Mouse (Mus musculus): ENCODE data around the gene Zfp292. TPM values are rescaled to one million over a fixed set of nuclear protein-coding genes. Genes with fewer than 3 reads are reported as not detected.
A peak's percentile ranks its signal among the peaks of the same experiment; 100 is the strongest.

Zfp292 gene
- total RNA-seq, 2 experiments from 2014 or later: 23.6 to 29.5 TPM

DNA sequence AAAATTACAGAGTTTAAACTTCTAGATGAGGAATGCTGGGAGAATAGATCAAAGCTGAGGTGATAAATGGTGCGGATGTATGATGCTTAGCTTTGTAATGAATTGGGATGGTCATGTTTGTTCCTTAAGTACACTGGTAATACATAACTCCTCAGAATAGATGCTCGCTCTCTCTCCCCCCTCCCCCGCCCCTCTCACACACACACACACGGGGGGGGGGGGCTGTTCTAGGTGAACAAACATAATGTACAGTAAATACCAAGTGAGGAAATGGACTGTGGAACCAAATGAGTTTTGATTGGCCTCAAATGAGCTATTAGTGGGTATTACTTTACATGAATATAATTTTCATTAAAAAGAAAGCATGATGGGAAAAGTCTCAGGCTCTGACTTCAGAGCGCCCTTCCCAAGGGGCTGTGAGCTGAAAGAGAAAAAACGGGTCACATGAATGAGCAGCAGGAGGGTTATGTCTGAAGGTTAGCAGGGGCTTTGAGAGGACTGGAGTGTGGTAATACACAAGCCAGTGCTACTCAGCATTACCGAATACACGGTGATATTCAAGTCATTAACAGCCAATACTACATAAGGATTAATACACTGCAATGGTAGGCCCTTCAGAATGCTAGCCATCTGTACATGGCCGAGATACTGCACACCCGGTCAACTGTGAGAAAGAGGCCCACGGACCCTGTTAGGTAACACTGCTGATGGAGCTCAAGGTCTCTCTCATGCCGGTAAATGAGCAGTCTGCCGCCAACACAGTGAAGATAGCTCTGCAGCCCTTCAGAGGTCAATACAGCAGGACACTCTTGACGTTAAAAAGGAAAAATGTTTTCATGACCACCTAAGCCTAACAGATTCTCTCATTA, 81.4 kb downstream of the Zfp292 start:
- ATAC-seq (replicated peaks; ENCODE audit: poor library complexity, severe bottlenecking): no peak

DNA sequence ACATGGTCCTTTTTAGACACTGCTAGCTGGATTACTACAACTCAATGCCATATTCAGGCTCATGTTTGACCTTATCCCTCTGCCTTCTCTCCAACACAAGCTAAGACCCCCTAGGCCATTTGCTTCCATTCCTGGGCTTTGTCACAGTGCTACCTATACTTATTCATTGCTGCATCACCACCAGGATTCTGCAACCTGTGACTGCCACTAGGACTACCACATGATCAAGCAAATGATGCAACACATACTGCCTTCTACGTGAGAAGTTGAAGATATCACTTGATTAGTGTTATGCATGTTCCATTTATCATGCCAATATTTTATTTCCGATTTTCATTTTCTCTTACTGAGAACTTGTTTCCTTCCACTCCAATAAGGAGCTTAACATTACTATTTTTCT, 84.8 kb downstream of the Zfp292 start:
- peak; percentile 60 for ATAC-seq (replicated peaks; ENCODE audit: poor library complexity, severe bottlenecking)

DNA sequence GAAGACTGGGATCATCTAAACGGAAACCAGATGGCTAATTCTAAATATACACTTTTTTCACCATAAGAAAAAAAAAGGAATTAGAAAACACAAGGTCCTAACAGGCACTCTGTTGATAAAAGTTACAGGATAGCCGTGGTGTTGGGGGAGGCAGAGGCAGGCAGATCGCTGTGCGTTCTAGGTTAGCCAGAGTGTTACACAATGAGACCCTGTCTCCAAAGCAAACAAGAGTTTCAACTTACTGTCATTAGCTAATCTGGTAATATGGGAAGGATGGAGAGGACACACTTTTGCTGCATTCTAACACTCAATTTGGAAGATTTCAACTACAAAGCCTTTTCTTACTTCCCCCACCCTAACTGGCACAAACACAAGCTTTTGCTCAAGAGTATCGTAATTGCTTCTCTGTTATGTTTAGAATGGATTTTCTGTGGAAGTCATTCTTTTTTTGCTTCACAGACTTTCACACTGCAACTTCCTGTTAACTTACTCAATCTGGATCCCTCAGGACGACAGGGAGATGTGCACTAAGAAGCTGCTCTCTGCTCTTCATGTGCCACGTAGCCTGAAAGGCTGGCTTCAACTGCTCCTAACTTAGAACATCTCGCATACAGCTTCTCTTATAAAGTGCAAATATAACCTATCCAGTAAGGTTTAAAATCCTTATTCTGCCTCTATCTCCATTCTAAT, 85.3 kb downstream of the Zfp292 start:
- ATAC-seq (replicated peaks; ENCODE audit: poor library complexity, severe bottlenecking): peak; percentile 78

DNA sequence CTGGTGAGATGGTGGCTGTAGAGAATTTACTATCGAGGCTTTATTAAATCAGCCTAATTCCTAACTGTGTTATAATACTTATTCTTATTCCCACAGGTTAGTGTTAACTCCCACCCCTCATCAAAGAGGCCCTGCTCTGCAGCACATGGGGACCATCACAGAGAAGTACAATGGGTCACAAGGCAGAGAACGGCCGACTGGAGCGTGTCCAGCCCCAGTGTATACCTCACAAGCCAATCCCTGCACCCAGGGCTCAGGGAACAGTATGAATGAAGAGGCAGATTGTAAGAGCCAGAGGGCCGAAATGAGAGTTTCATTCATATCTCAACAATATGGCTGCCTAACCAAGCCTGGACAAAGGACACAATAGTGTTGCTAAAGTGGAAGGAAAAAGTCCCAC, 86.5 kb downstream of the Zfp292 start:
- ATAC-seq (replicated peaks; ENCODE audit: poor library complexity, severe bottlenecking): no peak

DNA sequence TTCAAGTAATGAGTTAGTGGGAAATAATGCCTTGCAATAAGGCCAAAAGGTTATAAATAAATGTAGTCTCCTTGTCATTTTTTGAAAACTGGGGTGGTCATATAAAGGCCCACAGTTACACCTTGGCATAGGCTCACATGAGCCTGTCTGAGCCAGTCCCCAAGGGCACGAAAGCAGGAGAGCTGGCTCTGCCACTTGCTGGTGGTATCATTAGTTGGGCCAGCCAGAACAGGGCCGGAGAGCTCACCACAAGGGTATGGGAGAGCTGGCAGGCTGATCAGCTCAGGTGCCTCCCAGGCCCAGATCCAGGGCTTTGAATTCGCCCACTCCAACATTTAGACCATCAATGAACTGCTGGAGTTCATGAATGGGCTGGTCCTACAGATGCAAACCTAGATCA, 96.3 kb downstream of the Zfp292 start:
- ATAC-seq (replicated peaks; ENCODE audit: poor library complexity, severe bottlenecking): no peak

DNA sequence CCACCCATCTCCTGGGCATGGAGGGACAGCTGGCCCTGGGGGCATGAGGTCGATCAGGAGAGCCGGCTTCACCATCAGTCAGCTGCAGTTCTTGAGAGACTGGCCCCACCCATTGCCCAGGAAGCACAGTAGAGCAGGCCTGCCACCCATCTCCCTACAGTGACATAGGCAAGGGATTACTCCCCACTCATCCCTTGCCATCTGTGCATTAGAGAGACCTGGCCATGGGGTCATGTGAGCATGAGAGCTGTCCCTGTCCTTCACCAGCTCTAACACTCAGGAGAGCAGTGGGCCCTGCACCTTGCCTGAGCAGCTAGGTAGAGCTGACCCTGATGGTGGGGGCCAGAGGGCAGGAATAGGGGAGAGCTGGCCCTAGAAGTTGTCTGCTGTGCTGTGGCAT, 97.1 kb downstream of the Zfp292 start:
- no peak for ATAC-seq (replicated peaks; ENCODE audit: poor library complexity, severe bottlenecking)

DNA sequence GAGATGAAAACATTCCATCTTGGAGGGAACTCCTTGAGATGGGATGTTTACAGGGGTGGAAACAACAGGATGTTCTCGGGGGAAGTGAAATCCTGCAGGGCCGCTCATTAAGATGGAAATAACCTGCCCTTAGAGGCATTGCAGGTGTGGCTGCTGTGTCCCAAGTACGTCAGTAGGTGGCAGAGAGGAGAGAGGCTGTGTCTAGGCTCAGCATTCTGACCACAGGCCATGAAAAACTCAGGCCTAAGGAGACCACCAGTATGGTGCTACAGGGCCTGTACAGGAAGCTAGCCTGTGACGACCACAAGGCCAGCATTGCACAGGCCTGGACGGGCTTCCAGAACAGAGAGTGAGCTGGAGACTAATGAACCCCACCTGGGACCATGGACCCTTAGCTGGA, 97.9 kb downstream of the Zfp292 start:
- ATAC-seq (replicated peaks; ENCODE audit: poor library complexity, severe bottlenecking): peak; percentile 52

DNA sequence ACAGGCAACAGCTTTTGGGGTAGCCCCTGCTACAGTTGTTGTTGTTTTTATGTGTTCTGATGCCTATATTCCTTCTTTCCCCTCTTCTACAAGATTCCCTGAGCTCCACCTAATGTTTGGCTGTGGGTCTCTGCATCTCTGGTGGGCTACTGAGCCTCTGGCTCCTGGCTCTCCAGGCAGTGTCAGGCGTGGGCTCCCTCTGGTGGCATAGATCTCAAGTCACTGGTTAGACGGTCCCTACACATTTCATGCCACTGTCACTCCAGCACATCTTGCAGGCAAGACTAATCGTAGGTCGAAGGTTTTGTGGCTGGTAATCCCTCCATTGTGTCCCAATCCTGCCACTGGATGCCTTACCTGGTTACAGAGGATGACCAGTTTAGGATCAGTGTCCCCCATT, 100.0 kb downstream of the Zfp292 start:
- no peak for ATAC-seq (replicated peaks; ENCODE audit: poor library complexity, severe bottlenecking)

DNA sequence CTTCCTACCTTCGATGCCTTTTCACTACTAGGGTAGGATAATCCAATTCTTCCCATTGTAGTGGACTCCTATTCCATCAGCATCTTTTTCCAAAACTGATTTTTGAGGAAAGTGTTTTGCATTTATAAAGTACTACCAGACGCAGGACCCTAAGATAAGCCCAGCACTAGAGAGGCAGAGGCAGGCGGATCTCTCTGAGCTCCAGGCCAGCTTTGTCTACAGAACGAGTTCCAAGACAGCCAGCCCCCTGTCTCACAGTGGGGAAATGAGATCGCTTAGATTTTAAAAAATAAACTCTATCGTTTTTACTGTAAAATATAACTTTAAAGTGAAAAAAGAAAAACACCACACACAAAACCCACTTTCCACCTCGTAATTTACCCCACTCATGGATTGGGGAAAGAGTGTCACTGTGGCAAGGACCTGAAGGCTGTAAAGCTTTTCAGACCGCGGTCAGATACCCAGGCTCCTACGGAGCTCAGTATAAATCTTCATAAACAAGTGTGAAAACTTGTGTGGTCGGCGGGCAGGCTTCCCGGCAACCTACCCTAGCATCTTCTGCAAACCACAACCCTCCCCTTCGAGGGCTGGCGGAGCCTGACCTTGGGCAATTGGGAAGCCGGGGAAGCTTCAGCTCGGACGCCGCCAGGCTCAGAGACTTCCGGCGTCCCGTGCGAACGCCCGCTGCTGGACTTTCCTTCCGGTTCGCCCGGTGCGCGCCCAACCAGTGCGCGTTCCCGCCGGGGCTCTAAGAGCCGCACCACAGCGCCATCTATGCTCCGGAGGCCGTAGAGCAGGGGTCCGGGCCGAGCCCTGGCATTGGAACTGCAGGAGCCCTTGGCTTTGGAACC, 104.9 kb downstream of the Zfp292 start, which contains the start of gene Smim8:
Gene Smim8 (minus strand): TSS at position 747 of the 851 bp plus-strand sequence.
- peak; percentile 99 for ATAC-seq (replicated peaks; ENCODE audit: poor library complexity, severe bottlenecking)

DNA sequence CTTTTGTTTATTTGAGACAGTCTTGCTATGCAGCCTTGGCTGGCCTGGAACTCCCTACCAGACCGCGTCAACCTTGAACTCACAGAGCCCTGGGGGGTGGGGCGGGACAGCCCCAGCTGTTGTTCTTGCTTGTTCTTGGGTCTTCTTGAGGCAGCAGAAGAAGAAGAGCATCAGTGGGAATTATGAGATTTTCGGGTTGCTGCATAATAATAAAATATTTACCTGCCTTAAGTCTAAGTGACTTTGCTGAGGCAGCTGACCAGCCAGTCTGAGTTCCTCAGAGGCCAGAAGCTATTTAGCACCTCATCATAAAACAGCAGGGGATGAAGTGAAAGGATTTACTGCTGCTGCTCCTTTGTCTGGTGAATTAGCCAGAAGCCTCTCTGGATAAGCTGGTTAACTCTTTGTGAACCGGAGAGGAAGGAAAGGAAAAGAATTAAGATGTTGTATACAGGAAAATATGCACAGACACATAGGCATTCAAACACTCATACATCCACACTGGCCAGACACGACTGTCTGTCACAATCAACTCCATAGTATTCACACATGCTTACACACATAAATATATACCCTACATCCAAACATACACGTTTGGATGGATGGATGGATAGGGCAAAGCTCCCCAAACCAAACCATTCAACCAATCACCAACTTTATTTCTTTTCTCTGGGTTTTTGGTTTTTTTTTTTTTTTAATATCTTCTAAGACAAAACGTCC, 110.9 kb downstream of the Zfp292 start:
- no peak for ATAC-seq (replicated peaks; ENCODE audit: poor library complexity, severe bottlenecking)

DNA sequence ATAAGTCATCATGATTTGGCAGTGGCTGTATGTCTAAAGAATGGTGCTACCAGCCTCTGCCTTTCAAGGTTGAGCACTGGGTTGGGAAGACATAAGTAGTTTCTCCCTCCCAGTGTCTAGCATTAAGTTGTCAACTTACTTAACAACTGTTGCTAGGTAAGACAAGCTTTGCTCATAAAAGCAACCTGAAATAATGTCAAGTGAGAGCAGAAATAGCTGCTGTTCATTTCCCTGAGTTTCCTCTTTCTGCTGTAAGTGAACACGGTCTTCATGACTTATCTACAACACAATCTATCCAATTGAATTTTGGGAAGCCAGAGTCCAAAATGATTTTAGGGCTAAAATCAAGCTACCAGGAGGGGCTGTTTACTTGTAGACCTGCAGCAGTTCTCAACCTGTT, 126.6 kb downstream of the Zfp292 start, which contains the start of gene Gm136:
Gene Gm136 (minus strand): TSS at position 101 of the 400 bp plus-strand sequence.
- no peak for ATAC-seq (replicated peaks; ENCODE audit: poor library complexity, severe bottlenecking)

Other genes starting within 250 kb of the Zfp292 start
- gene Slc35a1, start 195.5 kb downstream of the Zfp292 start, total RNA-seq (2014; fragmentation: Nextera tagmentation): 18.5 and 30.9 TPM in 2 replicates
- 28.6 and 29.3 TPM in 2 replicates for gene Slc35a1, start 195.5 kb downstream of the Zfp292 start, total RNA-seq (2017)
- gene Cfap206, start 152.8 kb downstream of the Zfp292 start, total RNA-seq (2014; fragmentation: Nextera tagmentation): not detected in 2 replicates
- gene Cfap206, start 152.8 kb downstream of the Zfp292 start, total RNA-seq (2017): not detected in 2 replicates
- gene Gm136, start 126.7 kb downstream of the Zfp292 start, total RNA-seq (2014; fragmentation: Nextera tagmentation): not detected in 2 replicates
- gene Gm136, start 126.7 kb downstream of the Zfp292 start, total RNA-seq (2017): not detected in 2 replicates
- 12.3 and 29.8 TPM in 2 replicates for gene Smim8, start 104.5 kb downstream of the Zfp292 start, total RNA-seq (2014; fragmentation: Nextera tagmentation)
- gene Smim8, start 104.5 kb downstream of the Zfp292 start, total RNA-seq (2017): 11.9 and 15.1 TPM in 2 replicates
- gene Cga, start 10.8 kb upstream of the Zfp292 start, total RNA-seq (2014; fragmentation: Nextera tagmentation): not detected in 2 replicates
- not detected in 2 replicates for gene Cga, start 10.8 kb upstream of the Zfp292 start, total RNA-seq (2017)

All from granulocyte monocyte progenitor cell, adult 5-6 weeks (primary cell).